Mouse (Mus musculus) embryonic facial prominence, embryonic 14.5 days (tissue): Measurements from ENCODE around the gene Slc9a9. TPM values are rescaled to one million over a fixed set of nuclear protein-coding genes. Genes with fewer than 3 reads are reported as not detected.

Experiments used
- ATAC-seq: fragments of 200-750 bp; cut with Nextera tagmentation; 2 replicates; pipeline ENCODE4 v1.8.0; 2017; ENCODE audit warnings: low read depth, moderate number of reproducible peaks, moderate TSS enrichment
- DNase-seq: peaks from one replicate; pipeline ENCODE4 v3.0.0-alpha.2; 2015; ENCODE audit warnings: low spot score
- H3K27ac ChIP-seq: fragments of 300-500 bp; sonication (generic); replicated peaks from 2 replicates; pipeline ENCODE4 v1.5.1; 2014; ENCODE audit warnings: low read depth, mild to moderate bottlenecking, low read length, moderate library complexity
- H3K27me3 ChIP-seq: fragments of 300-500 bp; sonication (generic); replicated peaks from 2 replicates; pipeline ENCODE4 v1.6.1; 2014; ENCODE audit warnings: low read length; ENCODE audit not compliant: control insufficient read depth, insufficient read depth
- H3K36me3 ChIP-seq: fragments of 300-500 bp; sonication (generic); 2 replicates; pipeline ENCODE4 v1.6.1; 2014; ENCODE audit warnings: low read length, mixed read lengths; ENCODE audit not compliant: control insufficient read depth, insufficient read depth
- H3K4me1 ChIP-seq: fragments of 300-500 bp; sonication (generic); 2 replicates; pipeline ENCODE4 v1.6.1; 2014; ENCODE audit warnings: antibody characterized with exemption, low read length; ENCODE audit not compliant: control insufficient read depth, insufficient read depth
- H3K4me2 ChIP-seq: fragments of 300-500 bp; sonication (generic); 2 replicates; pipeline ENCODE4 v1.6.1; 2014; ENCODE audit warnings: low read depth, mild to moderate bottlenecking, low read length, moderate library complexity, mixed read lengths
- H3K4me3 ChIP-seq: fragments of 300-500 bp; sonication (generic); 2 replicates; pipeline ENCODE4 v1.5.1; 2014; ENCODE audit warnings: low read depth, mild to moderate bottlenecking, low read length
- H3K9ac ChIP-seq: fragments of 300-500 bp; sonication (generic); 2 replicates; pipeline ENCODE4 v1.6.1; 2014; ENCODE audit warnings: low read depth, mild to moderate bottlenecking, low read length, moderate library complexity, mixed read lengths
- H3K9me3 ChIP-seq: fragments of 300-500 bp; sonication (generic); 2 replicates; pipeline ENCODE4 v1.6.1; 2016; ENCODE audit warnings: low read length; ENCODE audit not compliant: control insufficient read depth
- whole genome bisulfite sequencing: fragments of 180-500 bp; shearing (Covaris S2); extraction: QIAGEN DNeasy Blood & Tissue Kit; methylation state at CpG from one replicate; pipeline ENCODE4 v1.1.7; 2014; 5-methylcytosine and 5-hydroxymethylcytosine counted together
- polyA plus RNA-seq: library from polyadenylated mRNA; unstranded; fragments of >200 nt; fragmentation: Nextera tagmentation; extraction: Ambion mirVana; gene quantifications from 2 replicates; pipeline ENCODE4 v1.2.1, GENCODE M21; 2014

The Slc9a9 gene
- polyA plus RNA-seq, 1 experiment from 2014 or later = 6.5 TPM

- DNase-seq (peak; percentile 60), ATAC-seq (no peak; the same call in 1 of the 2 replicates)
- Histone ChIP-seq H3K4me1 (peaks cover 11% of the 10 kb centered on the region), H3K27ac (no peak overlapping the region), H3K36me3 (no peaks in the 10 kb centered on the region), H3K4me2 (no peak overlapping the region), H3K4me3 (no peak overlapping the region), H3K9ac (no peak overlapping the region), H3K9me3 (no peaks in the 10 kb centered on the region), H3K27me3 (no peaks in the 10 kb centered on the region)
- WGBS = 43% methylated on average over 10 of the region's 10 CpGs
Measured at GRCm38 (mm10) chr9:94691311-94692087, 21.8 kb downstream of the Slc9a9 start.

DNA sequence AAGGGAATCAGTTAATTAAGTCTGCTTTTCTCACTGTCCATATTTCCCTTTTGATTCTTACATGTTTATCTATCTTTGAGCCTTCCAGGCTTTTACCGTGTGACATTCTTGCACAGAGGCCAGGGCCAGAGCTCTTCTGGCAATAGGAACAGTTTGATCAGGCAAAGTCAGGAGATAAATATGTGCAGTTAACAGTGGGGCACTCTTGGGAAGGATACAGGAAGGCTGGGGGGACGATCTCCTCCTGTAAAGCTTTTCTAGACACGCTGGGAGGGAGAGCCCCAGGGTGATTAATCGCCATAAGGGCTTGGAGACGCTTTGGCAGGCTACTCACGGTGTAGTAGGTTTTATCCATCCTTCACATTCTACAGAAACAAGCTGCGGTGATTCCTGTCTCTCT is 22.4 kb downstream of the Slc9a9 start:
- Histone ChIP-seq H3K4me2 (no peak overlapping the region), H3K9me3 (no peaks in the 10 kb centered on the region), H3K4me1 (peaks cover 11% of the 10 kb centered on the region), H3K36me3 (no peaks in the 10 kb centered on the region), H3K27ac (peak overlapping the region; percentile 7; the same call in 1 of the 2 replicates), H3K4me3 (no peak overlapping the region), H3K9ac (no peak overlapping the region), H3K27me3 (no peaks in the 10 kb centered on the region)
- no peak for ATAC-seq
- 22% methylated on average over 7 of the region's 7 CpGs for WGBS
- DNase-seq = no peak

DNA sequence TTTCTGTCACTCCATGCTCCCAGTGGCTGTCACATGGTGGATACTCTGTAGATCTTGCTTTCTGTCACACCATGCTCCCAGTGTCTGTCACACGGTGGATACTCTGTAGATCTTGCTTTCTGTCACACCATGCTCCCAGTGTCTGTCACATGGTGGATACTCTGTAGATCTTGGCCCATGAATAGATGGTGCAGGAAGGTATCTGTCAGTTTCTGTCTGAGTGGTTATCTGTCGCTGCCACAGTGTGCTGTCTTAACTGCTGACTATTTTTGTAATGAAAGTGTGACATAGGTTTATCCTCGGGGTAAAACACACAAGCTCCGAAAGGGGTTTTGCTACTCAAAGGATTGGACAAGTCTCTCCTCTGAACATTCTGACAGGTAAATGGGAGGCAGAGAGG is 24.5 kb downstream of the Slc9a9 start:
- H3K36me3 ChIP-seq = no peaks in the 10 kb centered on the region
- no peak overlapping the region for H3K4me3 ChIP-seq
- no peaks in the 10 kb centered on the region for H3K9me3 ChIP-seq
- H3K4me1 ChIP-seq = peaks cover 11% of the 10 kb centered on the region
- DNase-seq (no peak), ATAC-seq (no peak)
- H3K27me3 ChIP-seq = no peaks in the 10 kb centered on the region
- H3K9ac ChIP-seq = no peak overlapping the region
- no peak overlapping the region for H3K27ac ChIP-seq
- 86% methylated on average over 4 of the region's 4 CpGs for WGBS
- H3K4me2 ChIP-seq = no peak overlapping the region

DNA sequence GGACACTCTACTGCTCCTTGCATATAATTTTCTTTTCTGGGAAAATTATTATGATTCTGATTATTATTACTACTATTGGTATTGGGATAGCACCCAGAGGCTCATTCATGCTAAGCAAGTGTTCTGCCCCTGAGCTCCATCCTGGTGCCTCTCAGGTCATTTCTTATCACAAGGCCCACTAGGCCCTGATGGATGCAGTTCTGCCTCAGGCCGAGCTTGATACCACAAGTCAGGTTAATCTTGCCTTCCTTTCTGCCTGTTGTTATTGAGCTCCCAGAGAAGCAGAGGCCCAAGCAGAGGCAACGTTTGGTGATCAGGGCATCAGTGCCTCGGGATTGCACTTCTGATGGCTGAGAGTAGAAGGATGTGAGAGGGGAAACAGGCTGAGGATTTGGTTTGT is 25.3 kb downstream of the Slc9a9 start:
- no peak overlapping the region for H3K27ac ChIP-seq
- no peaks in the 10 kb centered on the region for H3K9me3 ChIP-seq
- DNase-seq (no peak), ATAC-seq (no peak)
- H3K4me3 ChIP-seq = no peak overlapping the region
- no peaks in the 10 kb centered on the region for H3K27me3 ChIP-seq
- WGBS = 67% methylated on average over 3 of the region's 3 CpGs
- no peak overlapping the region for H3K4me2 ChIP-seq
- peaks cover 11% of the 10 kb centered on the region for H3K4me1 ChIP-seq
- H3K36me3 ChIP-seq = no peaks in the 10 kb centered on the region
- H3K9ac ChIP-seq = no peak overlapping the region

- no peak overlapping the region for H3K27ac ChIP-seq
- no peaks in the 10 kb centered on the region for H3K27me3 ChIP-seq
- H3K4me1 ChIP-seq = peaks cover 8% of the 10 kb centered on the region; the same call in 1 of the 2 replicates
- H3K36me3 ChIP-seq = no peaks in the 10 kb centered on the region
- no peak overlapping the region for H3K4me3 ChIP-seq
- H3K9ac ChIP-seq = no peak overlapping the region
- peak; percentile 51; the same call in 1 of the 2 replicates for ATAC-seq
- no peak overlapping the region for H3K4me2 ChIP-seq
- WGBS = 54% methylated on average over 9 of the region's 9 CpGs
- peak; percentile 34 for DNase-seq
- no peaks in the 10 kb centered on the region for H3K9me3 ChIP-seq
Measured at GRCm38 (mm10) chr9:94696539-94697079, 26.9 kb downstream of the Slc9a9 start.

DNA sequence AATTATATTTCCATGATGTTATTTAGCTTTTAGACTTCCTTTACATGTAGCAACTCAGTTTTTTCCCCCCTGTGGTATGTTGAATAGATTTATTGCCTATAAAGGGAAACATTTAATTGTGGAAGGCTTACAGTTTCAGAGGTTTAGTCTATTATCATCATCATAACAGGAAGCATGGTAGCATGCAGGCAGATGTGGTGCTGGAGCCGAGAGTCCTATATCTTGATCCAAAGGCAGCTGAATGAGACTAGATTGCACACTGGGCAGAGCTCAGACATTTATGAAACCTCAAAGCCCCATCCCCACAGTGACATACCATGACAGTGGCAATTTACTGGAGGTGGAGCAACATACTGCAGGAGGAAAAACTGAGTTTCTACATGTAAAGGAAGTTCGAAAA is 28.5 kb downstream of the Slc9a9 start:
- WGBS = 74% methylated on average over 2 of the region's 2 CpGs
- no peak overlapping the region for H3K4me3 ChIP-seq
- H3K4me1 ChIP-seq = no peaks in the 10 kb centered on the region
- H3K9ac ChIP-seq = no peak overlapping the region
- no peaks in the 10 kb centered on the region for H3K9me3 ChIP-seq
- DNase-seq (no peak), ATAC-seq (no peak)
- H3K36me3 ChIP-seq = no peaks in the 10 kb centered on the region
- no peak overlapping the region for H3K4me2 ChIP-seq
- no peaks in the 10 kb centered on the region for H3K27me3 ChIP-seq
- H3K27ac ChIP-seq = no peak overlapping the region

- no peak overlapping the region for H3K9ac ChIP-seq
- no peak overlapping the region for H3K27ac ChIP-seq
- no peak overlapping the region for H3K4me2 ChIP-seq
- H3K4me3 ChIP-seq = no peak overlapping the region
- H3K36me3 ChIP-seq = no peaks in the 10 kb centered on the region
- DNase-seq (peak; percentile 72), ATAC-seq (peak; percentile 42; the same call in 1 of the 2 replicates)
- H3K9me3 ChIP-seq = no peaks in the 10 kb centered on the region
- no peaks in the 10 kb centered on the region for H3K27me3 ChIP-seq
- 58% methylated on average over 1 of the region's 1 CpGs for WGBS
- no peaks in the 10 kb centered on the region for H3K4me1 ChIP-seq
Measured at GRCm38 (mm10) chr9:94700549-94700948, 30.8 kb downstream of the Slc9a9 start.

- 24% methylated on average over 6 of the region's 6 CpGs for WGBS
- Histone ChIP-seq H3K4me3 (no peak overlapping the region), H3K4me1 (no peaks in the 10 kb centered on the region), H3K9ac (no peak overlapping the region), H3K27me3 (no peaks in the 10 kb centered on the region), H3K36me3 (no peaks in the 10 kb centered on the region), H3K4me2 (no peak overlapping the region), H3K9me3 (no peaks in the 10 kb centered on the region), H3K27ac (no peak overlapping the region)
- no peak for ATAC-seq
- DNase-seq = peak; percentile 36
Measured at GRCm38 (mm10) chr9:94701193-94701869, 31.6 kb downstream of the Slc9a9 start.
